10 mouse cellular contexts compared by ENCODE assay signal in genomic region chr17:45474146-45474545, GRCm38 (mm10). TPM values are rescaled to one million over a fixed set of nuclear protein-coding genes. Genes with fewer than 3 reads are reported as not detected.
DNase-seq lines count a peak whose midpoint lies in the region; ATAC-seq and TF ChIP-seq lines count a peak whose summit lies in the region.
"Had no signal": no experiment of that assay in that cellular context is flagged by ENCODE, and none has a peak within 500 bp of the region (broad histone marks: within the 10 kb centered on the region; RNA-seq: fewer than 3 reads in every experiment).

No protein-coding gene starts in this region.

- no peaks in the 10 kb centered on the region for H3K9me3 ChIP-seq in heart, postnatal 0 days (replicated peaks; ENCODE audit: control insufficient read depth, low read length)
- no peaks in the 10 kb centered on the region for H3K9me3 ChIP-seq in hindbrain, embryonic 14.5 days (ENCODE audit: control insufficient read depth, low read length)
- H3K9me3 ChIP-seq in midbrain, embryonic 13.5 days = no peaks in the 10 kb centered on the region
- H3K9me3 ChIP-seq: G1E had no signal

- no peak overlapping the region for H3K27ac ChIP-seq in heart, postnatal 0 days (ENCODE audit: low read depth)
- peak overlapping the region; percentile 21 for H3K27ac ChIP-seq in cortical plate, adult 2 months (ENCODE audit: insufficient read depth, low read length)
- H3K27ac ChIP-seq in hindbrain, embryonic 14.5 days = peak overlapping the region; percentile 69; the same call in 1 of the 2 replicates
- no peak overlapping the region for H3K27ac ChIP-seq in midbrain, embryonic 13.5 days

- DNase-seq in heart, postnatal 0 days (ENCODE audit: low spot score) = no peak
- DNase-seq in heart, adult 18-20 months = no peak
- DNase-seq in hindbrain, embryonic 14.5 days (ENCODE audit: low spot score) = no peak
- no peak for DNase-seq in layer of hippocampus, postnatal 14 days (ENCODE audit: low spot score in 2 of 2)
- no peak for DNase-seq in adrenal gland, adult 2 months
- no peak for DNase-seq in cerebellum, adult 9-11 months

- H3K9ac ChIP-seq in heart, postnatal 0 days (replicated peaks; ENCODE audit: low read depth, low read length) = no peak overlapping the region
- peak overlapping the region; percentile 53 for H3K9ac ChIP-seq in hindbrain, embryonic 14.5 days
- no peak overlapping the region; the same call in 1 of the 2 replicates for H3K9ac ChIP-seq in midbrain, embryonic 13.5 days (replicated peaks)

- TF ChIP-seq EP300 in heart, postnatal 0 days (IDR thresholded peaks at IDR 0.05; ENCODE audit: low read depth) = no peak

- H3K4me3 ChIP-seq in heart, postnatal 0 days (ENCODE audit: low read depth, low read length) = peak overlapping the region; percentile 44
- H3K4me3 ChIP-seq in cortical plate, adult 2 months (ENCODE audit: insufficient read depth, low read length) = peak overlapping the region; percentile 23
- H3K4me3 ChIP-seq in hindbrain, embryonic 14.5 days (replicated peaks; ENCODE audit: low read length) = peak overlapping the region; percentile 35
- H3K4me3 ChIP-seq in midbrain, embryonic 13.5 days (replicated peaks) = peak overlapping the region; percentile 37

- H3K4me1 ChIP-seq in heart, postnatal 0 days (ENCODE audit: control insufficient read depth, insufficient read depth) = peaks cover 10% of the 10 kb centered on the region
- peaks cover 4% of the 10 kb centered on the region; the same call in 1 of the 2 replicates for H3K4me1 ChIP-seq in cortical plate, adult 2 months (ENCODE audit: control insufficient read depth, insufficient read depth, low read length)
- H3K4me1 ChIP-seq in hindbrain, embryonic 14.5 days (replicated peaks; ENCODE audit: control insufficient read depth, insufficient read depth, low read length) = peaks cover 13% of the 10 kb centered on the region; the same call in 1 of the 2 replicates
- H3K4me1 ChIP-seq in midbrain, embryonic 13.5 days (replicated peaks) = peaks cover 17% of the 10 kb centered on the region

- WGBS in heart, postnatal 0 days = 71% methylated on average over 8 of the region's 8 CpGs
- WGBS in hindbrain, embryonic 14.5 days = 65% methylated on average over 8 of the region's 8 CpGs
- WGBS in midbrain, embryonic 13.5 days = 68% methylated on average over 8 of the region's 8 CpGs

- ATAC-seq in heart, postnatal 0 days (ENCODE audit: insufficient read depth, low read depth) = no peak
- peak; percentile 21; the same call in 1 of the 2 replicates for ATAC-seq in hindbrain, embryonic 14.5 days (ENCODE audit: low FRiP score)
- ATAC-seq in midbrain, embryonic 13.5 days = peak; percentile 46

- peak overlapping the region; percentile 71 for H3K4me2 ChIP-seq in heart, postnatal 0 days (ENCODE audit: low read depth, low read length)
- peak overlapping the region; percentile 77 for H3K4me2 ChIP-seq in hindbrain, embryonic 14.5 days (replicated peaks)
- H3K4me2 ChIP-seq in midbrain, embryonic 13.5 days (replicated peaks) = peak overlapping the region; percentile 57

- H3K36me3 ChIP-seq in heart, postnatal 0 days (replicated peaks; ENCODE audit: control insufficient read depth, insufficient read depth, low read length) = no peaks in the 10 kb centered on the region
- no peaks in the 10 kb centered on the region for H3K36me3 ChIP-seq in hindbrain, embryonic 14.5 days (replicated peaks; ENCODE audit: control insufficient read depth, insufficient read depth)
- H3K36me3 ChIP-seq in midbrain, embryonic 13.5 days = no peaks in the 10 kb centered on the region
- H3K36me3 ChIP-seq: G1E had no signal

- H3K27me3 ChIP-seq in heart, postnatal 0 days (ENCODE audit: control insufficient read depth, insufficient read depth, low read length) = peaks cover 9% of the 10 kb centered on the region; the same call in 1 of the 2 replicates
- no peaks in the 10 kb centered on the region for H3K27me3 ChIP-seq in hindbrain, embryonic 14.5 days (ENCODE audit: control insufficient read depth, insufficient read depth, low read length)
- peaks cover 15% of the 10 kb centered on the region; the same call in 1 of the 2 replicates for H3K27me3 ChIP-seq in midbrain, embryonic 13.5 days

- no peak for TF ChIP-seq POLR2A in cortical plate, adult 2 months (IDR thresholded peaks at IDR 0.05; ENCODE audit: extremely low read depth, insufficient read depth, low read length)

- no peak for TF ChIP-seq CTCF in heart, postnatal 0 days (IDR thresholded peaks at IDR 0.05; ENCODE audit: low read depth)
- TF ChIP-seq CTCF in cortical plate, adult 2 months (IDR thresholded peaks at IDR 0.05; ENCODE audit: extremely low read depth, insufficient read depth, low read length) = no peak

RNA-seq across cellular contexts. Expression of gene Spats1, which starts 1.1 kb away (rescaled TPM):
- total RNA-seq in heart, postnatal 0 days (2014; rRNA removed; ENCODE audit: low replicate concordance) = not detected in 2 replicates
- 1.0 TPM in 2 replicates for polyA plus RNA-seq in heart, postnatal 0 days (2015; fragmentation: Nextera tagmentation; extraction: Ambion mirVana)
- total RNA-seq in heart, adult 18-20 months (2021) = under 1 TPM in 1 of 2 experiments, not detected in 1; 0.33 TPM
- 4.0 and 4.3 TPM in 2 replicates for polyA plus RNA-seq in cortical plate, adult 2 months (2012; rRNA removed)
- polyA plus RNA-seq in hindbrain, embryonic 14.5 days (2014; fragmentation: Nextera tagmentation; extraction: Ambion mirVana) = 1.5 and 2.2 TPM in 2 replicates
- polyA plus RNA-seq in midbrain, embryonic 13.5 days (2015; fragmentation: Nextera tagmentation; extraction: Ambion mirVana) = 1.4 TPM in 2 replicates
- total RNA-seq in layer of hippocampus, postnatal 14 days (2021) = 1 to 10 TPM; 5.0 to 5.4 TPM
- not detected for total RNA-seq in adrenal gland, adult 2 months (2021)
- 0.08 TPM in 1 of 2 replicates, not detected in the other for polyA plus RNA-seq in adrenal gland, adult 2 months (2012; rRNA removed)
- total RNA-seq: neutrophil, adult 5-6 weeks had no signal
- polyA plus RNA-seq: G1E had no signal

RNA-seq across cellular contexts. Expression of gene Aars2, which starts 32.5 kb away (rescaled TPM):
- total RNA-seq in heart, postnatal 0 days (2014; rRNA removed; ENCODE audit: low replicate concordance) = 25.6 and 33.7 TPM in 2 replicates
- 13.9 and 15.0 TPM in 2 replicates for polyA plus RNA-seq in heart, postnatal 0 days (2015; fragmentation: Nextera tagmentation; extraction: Ambion mirVana)
- total RNA-seq in heart, adult 18-20 months (2021) = 10 to 100 TPM; 17.7 to 19.7 TPM
- polyA plus RNA-seq in cortical plate, adult 2 months (2012; rRNA removed) = 29.1 and 31.0 TPM in 2 replicates
- polyA plus RNA-seq in hindbrain, embryonic 14.5 days (2014; fragmentation: Nextera tagmentation; extraction: Ambion mirVana) = 15.2 and 15.8 TPM in 2 replicates
- 17.6 and 19.4 TPM in 2 replicates for polyA plus RNA-seq in midbrain, embryonic 13.5 days (2015; fragmentation: Nextera tagmentation; extraction: Ambion mirVana)
- 10 to 100 TPM; 20.4 to 24.2 TPM for total RNA-seq in layer of hippocampus, postnatal 14 days (2021)
- 10 to 100 TPM; 13.3 to 17.6 TPM for total RNA-seq in adrenal gland, adult 2 months (2021)
- 22.7 and 23.3 TPM in 2 replicates for polyA plus RNA-seq in adrenal gland, adult 2 months (2012; rRNA removed)

RNA-seq across cellular contexts. Expression of gene Cdc5l, which starts 40.6 kb away (rescaled TPM):
- 16.5 and 19.6 TPM in 2 replicates for total RNA-seq in heart, postnatal 0 days (2014; rRNA removed; ENCODE audit: low replicate concordance)
- 31.5 and 35.8 TPM in 2 replicates for polyA plus RNA-seq in heart, postnatal 0 days (2015; fragmentation: Nextera tagmentation; extraction: Ambion mirVana)
- total RNA-seq in heart, adult 18-20 months (2021) = 10 to 100 TPM; 38.0 to 38.2 TPM
- 28.6 and 29.7 TPM in 2 replicates for polyA plus RNA-seq in cortical plate, adult 2 months (2012; rRNA removed)
- polyA plus RNA-seq in hindbrain, embryonic 14.5 days (2014; fragmentation: Nextera tagmentation; extraction: Ambion mirVana) = 64.7 and 67.0 TPM in 2 replicates
- 70.8 and 74.8 TPM in 2 replicates for polyA plus RNA-seq in midbrain, embryonic 13.5 days (2015; fragmentation: Nextera tagmentation; extraction: Ambion mirVana)
- 10 to 100 TPM; 47.0 to 50.2 TPM for total RNA-seq in layer of hippocampus, postnatal 14 days (2021)
- 10 to 100 TPM; 40.8 to 49.8 TPM for total RNA-seq in adrenal gland, adult 2 months (2021)
- polyA plus RNA-seq in adrenal gland, adult 2 months (2012; rRNA removed) = 3.0 and 3.9 TPM in 2 replicates

RNA-seq across cellular contexts. Expression of gene Tcte1, which starts 49.1 kb away (rescaled TPM):
- total RNA-seq in heart, postnatal 0 days (2014; rRNA removed; ENCODE audit: low replicate concordance) = not detected in 2 replicates
- polyA plus RNA-seq in heart, postnatal 0 days (2015; fragmentation: Nextera tagmentation; extraction: Ambion mirVana) = 0.11 TPM in 1 of 2 replicates, not detected in the other
- total RNA-seq in heart, adult 18-20 months (2021) = not detected
- 3.4 and 3.7 TPM in 2 replicates for polyA plus RNA-seq in cortical plate, adult 2 months (2012; rRNA removed)
- polyA plus RNA-seq in hindbrain, embryonic 14.5 days (2014; fragmentation: Nextera tagmentation; extraction: Ambion mirVana) = 3.8 TPM in 2 replicates
- polyA plus RNA-seq in midbrain, embryonic 13.5 days (2015; fragmentation: Nextera tagmentation; extraction: Ambion mirVana) = 2.6 and 2.7 TPM in 2 replicates
- 1 to 10 TPM in 1 of 2 experiments, under 1 TPM in 1; 0.88 to 1.1 TPM for total RNA-seq in layer of hippocampus, postnatal 14 days (2021)
- not detected for total RNA-seq in adrenal gland, adult 2 months (2021)
- polyA plus RNA-seq in adrenal gland, adult 2 months (2012; rRNA removed) = not detected in 2 replicates
- total RNA-seq: G1E; neutrophil, adult 5-6 weeks had no signal
- polyA plus RNA-seq: G1E had no signal

Comparison
In these comparisons a context has a peak if more than half of its experiments do, and no peak if none do; other contexts are left out.
1. H3K27ac ChIP-seq: peak in cortical plate, adult 2 months (single experiment) and hindbrain, embryonic 14.5 days (single experiment); none in heart, postnatal 0 days (single experiment) and midbrain, embryonic 13.5 days (single experiment).
2. Peak in every context shown above with its lines, with median percentiles within 50 percentile points of each other: H3K4me2 ChIP-seq and H3K4me3 ChIP-seq.